8 mouse cellular contexts compared by ENCODE assay signal in the genomic region with DNA sequence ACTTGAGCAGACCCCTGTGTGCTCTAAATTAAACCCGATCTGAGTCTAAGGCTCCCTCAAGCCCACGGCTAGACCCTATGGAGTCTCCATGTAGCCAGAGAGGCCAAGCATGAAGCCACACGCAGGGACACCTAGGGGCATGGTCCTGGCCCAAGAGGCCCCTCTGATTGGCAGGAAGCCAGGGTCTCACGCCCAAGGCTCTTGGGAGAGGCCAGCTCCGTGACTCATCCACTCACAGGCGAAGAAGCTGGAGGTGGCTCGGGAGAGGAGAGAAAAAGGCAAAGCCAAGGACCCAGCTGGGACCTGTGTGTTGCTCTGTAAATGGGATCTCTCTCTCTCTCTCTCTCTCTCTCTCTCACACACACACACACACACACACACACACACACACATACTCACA. TPM values are rescaled to one million over a fixed set of nuclear protein-coding genes. Genes with fewer than 3 reads are reported as not detected.
A peak's percentile ranks its signal among the peaks of the same experiment; 100 is the strongest.
DNase-seq lines count a peak whose midpoint lies in the region; ATAC-seq and TF ChIP-seq lines count a peak whose summit lies in the region.

No protein-coding gene starts in this region.

- no peak overlapping the region for H3K4me2 ChIP-seq in forebrain, embryonic 15.5 days (replicated peaks)
- 0 out of 2 replicates have a peak overlapping the region, but pooled peaks have one; percentile 8 for H3K4me2 ChIP-seq in limb, embryonic 11.5 days (ENCODE audit: low read depth, severe bottlenecking)
- no peak overlapping the region for H3K4me2 ChIP-seq in stomach, embryonic 14.5 days (replicated peaks; ENCODE audit: low read depth, low read length)

- H3K36me3 ChIP-seq in forebrain, embryonic 15.5 days: no peaks in the 10 kb centered on the region
- H3K36me3 ChIP-seq in limb, embryonic 11.5 days (ENCODE audit: control insufficient read depth, insufficient read depth, low read length): no peaks in the 10 kb centered on the region
- peaks cover 4% of the 10 kb centered on the region for H3K36me3 ChIP-seq in stomach, embryonic 14.5 days (ENCODE audit: control insufficient read depth, insufficient read depth, low read length)
- no peaks in the 10 kb centered on the region for H3K36me3 ChIP-seq in thymus, adult 2 months (ENCODE audit: control insufficient read depth, insufficient read depth, low read length)

- no peaks in the 10 kb centered on the region for H3K27me3 ChIP-seq in forebrain, embryonic 15.5 days
- H3K27me3 ChIP-seq in limb, embryonic 11.5 days (ENCODE audit: control insufficient read depth, insufficient read depth, low read length): no peaks in the 10 kb centered on the region
- H3K27me3 ChIP-seq in stomach, embryonic 14.5 days (ENCODE audit: control insufficient read depth, insufficient read depth, low read length): no peaks in the 10 kb centered on the region
- no peaks in the 10 kb centered on the region for H3K27me3 ChIP-seq in thymus, adult 2 months (ENCODE audit: control insufficient read depth, insufficient read depth, low read length)

- TF ChIP-seq CTCF in thymus, adult 2 months (IDR thresholded peaks at IDR 0.05; ENCODE audit: borderline replicate concordance, control insufficient read depth, extremely low read depth, insufficient read depth, low read length, poor library complexity): no peak

- peak overlapping the region; percentile 90 for H3K27ac ChIP-seq in forebrain, embryonic 15.5 days (replicated peaks)
- H3K27ac ChIP-seq in limb, embryonic 11.5 days (replicated peaks; ENCODE audit: low read depth, low read length): peak overlapping the region; percentile 80
- H3K27ac ChIP-seq in stomach, embryonic 14.5 days (ENCODE audit: low read length): peak overlapping the region; percentile 86
- no peak overlapping the region for H3K27ac ChIP-seq in thymus, adult 2 months (ENCODE audit: control insufficient read depth, insufficient read depth, low read length)

- peak; percentile 20 for ATAC-seq in forebrain, embryonic 15.5 days (replicated peaks)
- 0 out of 2 replicates have a peak, but pooled peaks have one; percentile 4 for ATAC-seq in limb, embryonic 11.5 days (ENCODE audit: insufficient number of reproducible peaks, low FRiP score, low TSS enrichment, low read depth)
- ATAC-seq in stomach, embryonic 14.5 days (ENCODE audit: insufficient number of reproducible peaks, insufficient read depth, low FRiP score, low read depth): peak; percentile 21

- WGBS in forebrain, embryonic 15.5 days: 13% methylated on average over 7 of the region's 7 CpGs
- WGBS in limb, embryonic 11.5 days: 74% methylated on average over 7 of the region's 7 CpGs
- 39% methylated on average over 7 of the region's 7 CpGs for WGBS in stomach, embryonic 14.5 days
- WGBS in thymus, adult 2 months: 83% methylated on average over 7 of the region's 7 CpGs

- TF ChIP-seq POLR2A in thymus, adult 2 months (IDR thresholded peaks at IDR 0.05; ENCODE audit: control insufficient read depth, extremely low read depth, insufficient read depth, low read length, poor library complexity): no peak

- H3K4me1 ChIP-seq in forebrain, embryonic 15.5 days: peaks cover 95% of the 10 kb centered on the region
- H3K4me1 ChIP-seq in limb, embryonic 11.5 days (ENCODE audit: control insufficient read depth, insufficient read depth, low read length): peaks cover 58% of the 10 kb centered on the region
- H3K4me1 ChIP-seq in stomach, embryonic 14.5 days (ENCODE audit: control insufficient read depth, insufficient read depth, low read length): peaks cover 69% of the 10 kb centered on the region
- peaks cover 11% of the 10 kb centered on the region for H3K4me1 ChIP-seq in thymus, adult 2 months (replicated peaks; ENCODE audit: control insufficient read depth, insufficient read depth, low read length)

- DNase-seq in cerebellum, postnatal 10 days: peak; percentile 79 to 80
- no peak for DNase-seq in cerebellum, postnatal 36 days
- peak; percentile 90 for DNase-seq in Muller cell, postnatal 12 days (ENCODE audit: inconsistent ontology term)
- no peak for DNase-seq in limb, embryonic 11.5 days (ENCODE audit: low spot score)
- no peak for DNase-seq in thymus, adult 2 months
- DNase-seq in gastrocnemius, adult 8-10 months (ENCODE audit: low spot score in 2 of 2): no peak

- no peak overlapping the region for H3K4me3 ChIP-seq in forebrain, embryonic 15.5 days
- H3K4me3 ChIP-seq in limb, embryonic 11.5 days (ENCODE audit: low read depth, low read length): no peak overlapping the region
- no peak overlapping the region for H3K4me3 ChIP-seq in stomach, embryonic 14.5 days (ENCODE audit: low read depth, low read length)
- H3K4me3 ChIP-seq in thymus, adult 2 months (ENCODE audit: control insufficient read depth, insufficient read depth, low read length): no peak overlapping the region

- H3K9ac ChIP-seq in forebrain, embryonic 15.5 days (replicated peaks): no peak overlapping the region
- H3K9ac ChIP-seq in limb, embryonic 11.5 days (ENCODE audit: low read length): peak overlapping the region; percentile 27; the same call in 1 of the 2 replicates
- H3K9ac ChIP-seq in stomach, embryonic 14.5 days (replicated peaks; ENCODE audit: low read depth, low read length): no peak overlapping the region; the same call in 1 of the 2 replicates

- no peaks in the 10 kb centered on the region for H3K9me3 ChIP-seq in forebrain, embryonic 15.5 days
- no peaks in the 10 kb centered on the region for H3K9me3 ChIP-seq in limb, embryonic 11.5 days (ENCODE audit: control insufficient read depth, low read length)
- no peaks in the 10 kb centered on the region for H3K9me3 ChIP-seq in stomach, embryonic 14.5 days (ENCODE audit: control insufficient read depth, low read depth, low read length)

RNA-seq across cellular contexts. Expression of a gene that starts 44.6 kb away (rescaled TPM):
- polyA plus RNA-seq in forebrain, embryonic 15.5 days (2015; fragmentation: Nextera tagmentation; extraction: Ambion mirVana): 30.2 and 31.6 TPM in 2 replicates
- 23.6 and 24.3 TPM in 2 replicates for polyA plus RNA-seq in limb, embryonic 11.5 days (2014; fragmentation: Nextera tagmentation; extraction: Ambion mirVana)
- 32.7 and 33.4 TPM in 2 replicates for polyA plus RNA-seq in stomach, embryonic 14.5 days (2014; fragmentation: Nextera tagmentation; extraction: Ambion mirVana)
- 75.8 and 98.4 TPM in 2 replicates for polyA plus RNA-seq in thymus, adult 2 months (2012; rRNA removed)
- 100 to 1,000 TPM in 1 of 4 experiments, 10 to 100 TPM in 3; 93.5 to 117 (median 97.9) TPM for total RNA-seq in gastrocnemius, adult 8-10 months (2022)

Comparison
In these comparisons a context has a peak if more than half of its experiments do, and no peak if none do; other contexts are left out.
1. DNase-seq: peak in cerebellum, postnatal 10 days (2 of 2) and Muller cell, postnatal 12 days (single experiment); none in cerebellum, postnatal 36 days (0 of 2), limb, embryonic 11.5 days (single experiment), thymus, adult 2 months (single experiment) and gastrocnemius, adult 8-10 months (0 of 2).
2. Peak in every context shown above with its lines, with median percentiles within 50 percentile points of each other: ATAC-seq.